Mouse (Mus musculus) CD4-positive, CD25-positive, alpha-beta regulatory T cell, adult 4 months (primary cell): ENCODE results near the gene Dock9. TPM values are rescaled to one million over a fixed set of nuclear protein-coding genes. Genes with fewer than 3 reads are reported as not detected.

ENCODE experiments used
- ATAC-seq: one replicate; pipeline ENCODE4 v1.8.0; 2017
- polyA plus RNA-seq, 2 experiments: library from polyadenylated mRNA; unstranded; fragments of 100-300 nt; shearing (Covaris generic); gene quantifications; one replicate each; pipeline ENCODE4 v1.2.1; 2017

Dock9 gene
- polyA plus RNA-seq, 2 experiments from 2014 or later, result 5.7 to 5.8 TPM

DNA sequence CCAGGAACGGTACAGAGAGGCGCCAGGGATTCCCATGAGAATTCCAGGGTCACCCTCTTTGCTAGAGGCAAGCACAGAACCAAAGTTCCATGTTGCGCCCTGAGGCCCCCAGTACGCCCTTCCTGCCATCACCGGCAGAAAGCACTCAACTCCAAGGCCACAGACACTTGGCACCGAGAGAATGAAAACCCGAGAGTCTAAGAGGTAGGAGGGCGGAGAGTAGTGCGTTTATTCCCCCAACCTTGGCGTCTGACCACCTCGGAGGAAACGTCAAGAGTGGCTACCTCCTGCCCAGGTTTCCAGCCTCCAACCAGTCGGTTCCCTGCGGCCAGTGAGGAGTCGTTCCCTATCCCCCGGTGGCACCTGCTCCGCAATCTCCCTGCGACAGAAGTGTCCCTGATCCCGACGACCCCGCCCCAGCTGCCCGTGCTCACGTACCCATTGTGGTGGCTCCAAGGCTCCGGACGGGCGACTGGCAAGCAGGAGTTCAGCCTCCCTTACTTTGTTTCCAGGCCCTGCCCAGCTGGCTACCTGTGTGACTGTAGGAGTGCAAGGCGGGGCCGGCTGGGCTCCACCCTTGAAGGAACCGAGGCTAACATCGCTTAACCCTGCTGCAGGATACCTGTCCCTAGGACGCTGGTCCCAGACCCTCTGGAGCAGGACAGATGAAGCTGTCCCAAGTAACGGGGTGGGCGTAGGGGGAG is 292.7 kb downstream of the Dock9 start, which contains the start of gene Slc15a1:
TSS of gene Slc15a1 (minus strand) at position 472 of the 704 bp plus-strand sequence.
- ATAC-seq, result no peak

DNA sequence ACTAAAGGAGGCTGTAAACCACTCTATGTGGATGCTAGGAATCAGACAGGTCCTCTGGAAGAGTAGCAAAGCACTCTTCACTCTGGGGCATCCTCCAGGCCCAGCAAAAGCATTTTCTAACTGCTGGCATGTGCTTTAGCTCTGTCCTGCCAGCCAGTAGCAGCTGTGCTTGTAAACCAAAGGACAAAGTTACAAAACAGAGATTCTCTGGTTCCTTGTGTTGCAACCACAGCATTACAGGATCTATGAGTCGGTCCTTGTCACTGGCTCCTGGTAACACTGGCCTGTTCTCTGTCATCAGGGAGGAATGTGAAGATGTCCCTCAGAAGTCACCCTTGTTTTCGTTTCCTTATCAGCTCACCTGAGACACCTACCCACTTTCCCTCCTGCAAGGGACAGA is 297.1 kb downstream of the Dock9 start:
- ATAC-seq, result no peak

DNA sequence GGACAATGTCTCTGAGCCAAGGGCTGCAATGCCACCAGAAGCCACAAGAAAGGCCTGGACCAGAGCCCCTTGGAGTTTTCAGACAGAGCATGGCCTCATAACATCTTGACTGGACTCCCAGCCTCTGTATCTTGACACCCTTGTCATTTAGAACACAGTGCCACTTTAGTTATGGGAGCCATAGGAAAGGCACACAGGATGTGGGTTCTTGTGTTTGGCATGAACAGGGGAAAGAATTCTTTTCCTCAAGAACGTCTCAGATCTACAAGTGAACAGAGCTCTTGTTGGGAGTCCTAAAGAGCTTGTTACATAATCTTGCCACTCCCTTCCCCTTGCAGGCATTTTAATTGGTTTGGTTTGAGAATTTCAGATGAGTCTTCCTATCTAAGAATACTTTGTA is 297.9 kb downstream of the Dock9 start:
- ATAC-seq, result no peak

DNA sequence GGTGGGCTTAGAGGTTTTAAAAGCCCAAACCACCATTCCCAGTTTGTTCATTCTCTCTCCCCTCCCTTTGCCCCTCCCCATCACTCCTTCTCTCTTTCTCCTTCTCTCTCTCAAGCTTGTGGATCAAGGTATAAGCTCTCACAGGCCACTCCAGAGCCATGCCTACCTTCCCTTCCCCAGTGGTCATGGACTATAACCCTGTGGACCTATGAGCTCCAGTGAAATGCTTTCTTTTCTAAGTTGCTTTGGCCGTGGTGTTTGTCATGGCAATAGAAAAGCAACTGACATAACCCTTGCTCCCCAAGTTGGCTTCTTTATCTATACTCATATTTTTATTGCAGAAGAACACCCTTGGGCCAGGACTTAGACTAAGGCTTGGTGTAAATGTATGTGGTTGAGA is 299.8 kb downstream of the Dock9 start:
- no peak for ATAC-seq

DNA sequence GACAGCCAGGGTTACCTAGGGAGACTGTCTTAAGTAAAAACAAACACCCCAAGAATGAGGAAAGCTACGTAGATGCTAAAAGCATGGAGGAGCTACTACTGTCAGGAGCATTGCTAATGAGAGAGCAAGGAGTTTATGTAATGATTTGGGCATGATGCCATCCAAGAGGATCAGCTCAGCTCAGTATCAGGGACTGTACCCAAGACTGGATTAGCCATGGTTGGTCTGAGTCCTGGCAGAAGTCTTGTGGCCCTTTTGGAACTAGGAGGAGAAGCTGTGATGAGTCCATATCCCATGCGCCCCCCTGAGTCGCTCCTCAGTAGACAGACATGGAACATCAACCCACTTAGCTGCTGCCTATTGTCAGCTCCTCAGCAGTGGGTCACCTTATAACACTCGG is 301.9 kb downstream of the Dock9 start:
- ATAC-seq, result no peak

DNA sequence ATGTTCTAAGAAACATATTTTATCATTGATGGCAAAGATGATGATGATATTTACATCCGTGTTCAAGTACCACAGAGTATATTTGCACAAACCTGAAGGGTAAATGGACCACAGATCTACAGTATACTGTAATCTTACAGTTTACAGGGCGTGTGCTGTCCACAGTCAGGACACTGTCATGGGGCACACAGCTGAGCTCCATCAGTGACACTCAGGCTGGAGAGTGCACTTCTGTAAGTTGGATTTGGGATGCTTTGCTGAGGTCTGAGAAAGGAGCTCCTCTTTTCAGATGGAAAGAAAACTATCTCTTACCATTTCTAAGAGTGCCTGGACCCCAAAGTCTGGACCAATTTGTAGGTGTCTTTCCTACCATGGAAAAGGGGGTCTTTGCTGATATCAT is 302.5 kb downstream of the Dock9 start:
- no peak for ATAC-seq

DNA sequence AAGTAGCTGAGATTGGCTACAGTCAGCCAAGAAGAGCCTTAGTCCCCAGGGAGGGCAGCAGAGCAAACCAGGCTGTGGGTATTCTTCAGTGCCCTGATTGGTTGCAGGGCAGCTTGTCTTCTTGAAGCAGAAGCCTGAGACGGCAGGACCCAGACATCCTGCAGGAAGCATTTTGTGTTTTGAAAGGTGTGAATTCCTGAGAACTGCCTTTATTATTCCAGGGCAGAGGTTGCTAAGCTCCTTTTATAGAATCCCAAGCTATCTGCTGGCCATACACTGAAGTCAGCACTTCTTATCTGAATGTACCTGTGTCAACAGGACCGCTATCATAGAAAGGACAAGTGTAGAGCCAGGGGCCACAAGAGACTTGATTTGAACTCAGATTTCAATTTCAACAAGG is 303.4 kb downstream of the Dock9 start:
- no peak for ATAC-seq

DNA sequence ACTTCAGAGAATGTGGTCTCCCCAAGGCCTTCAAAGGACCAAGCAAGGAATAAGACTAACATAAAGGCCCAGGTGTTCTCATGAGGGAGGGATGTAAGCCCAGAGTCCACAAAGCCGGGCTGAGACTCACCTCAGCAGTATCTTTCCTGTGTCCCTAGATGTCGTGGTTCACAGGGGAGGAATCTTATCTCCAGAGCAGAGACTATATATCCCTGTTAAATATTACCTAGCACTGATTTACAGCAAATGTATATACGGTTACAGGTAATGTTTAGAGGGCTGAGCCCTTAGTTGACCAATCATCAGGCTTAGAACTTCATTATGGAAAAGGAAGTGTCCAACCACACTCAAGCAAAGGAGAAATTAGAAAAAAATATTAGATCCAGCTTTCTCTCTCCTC is 303.9 kb downstream of the Dock9 start:
- no peak for ATAC-seq

DNA sequence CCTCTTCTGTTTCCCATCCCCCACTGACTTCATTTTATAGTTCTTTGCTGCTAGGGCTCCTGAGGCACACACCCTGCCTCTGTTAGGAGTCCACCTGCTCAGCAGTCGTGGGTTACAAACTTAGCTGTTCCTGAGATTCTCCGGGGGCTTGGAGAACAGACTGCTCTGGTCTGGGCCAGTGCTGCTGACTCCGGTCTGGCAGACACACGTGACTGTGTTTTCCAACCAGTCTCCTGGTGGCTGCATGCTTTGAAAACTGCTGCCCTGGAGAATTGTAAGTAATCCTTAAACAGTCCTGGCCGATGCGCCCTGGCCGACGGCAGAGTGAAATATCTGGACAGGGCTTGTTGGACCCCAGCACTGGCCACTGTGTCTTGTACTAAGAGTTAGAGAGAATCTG is 305.3 kb downstream of the Dock9 start:
- ATAC-seq, result no peak

Other genes with a start within 250 kb of the Dock9 start
- gene Ubac2, start 80.8 kb upstream of the Dock9 start, polyA plus RNA-seq, result 10 to 100 TPM; 83.5 to 93.7 TPM
- 10 to 100 TPM; 92.7 to 95.9 TPM for gene Gpr18, start 117.9 kb upstream of the Dock9 start, polyA plus RNA-seq
- 100 to 1,000 TPM; 102 to 104 TPM for gene Gpr183, start 167.4 kb upstream of the Dock9 start, polyA plus RNA-seq
- gene Timm8a2, start 236.8 kb upstream of the Dock9 start, polyA plus RNA-seq, result not detected